Mouse (Mus musculus) liver, embryonic 12.5 days (tissue): Measurements from ENCODE around the gene Cracr2b. TPM values are rescaled to one million over a fixed set of nuclear protein-coding genes. Genes with fewer than 3 reads are reported as not detected.
A peak's percentile ranks its signal among the peaks of the same experiment; 100 is the strongest.

ENCODE experiments used
- ATAC-seq: fragments of 200-750 bp; cut with Nextera tagmentation; 2 replicates; pipeline ENCODE4 v1.8.0; 2017; ENCODE audit warnings: moderate number of reproducible peaks, mild to moderate bottlenecking, moderate library complexity
- H3K27ac ChIP-seq: fragments of 300-500 bp; sonication (generic); 2 replicates; pipeline ENCODE4 v1.5.1; 2016; ENCODE audit warnings: mild to moderate bottlenecking
- H3K27me3 ChIP-seq: fragments of 300-500 bp; sonication (generic); replicated peaks from 2 replicates; pipeline ENCODE4 v1.6.1; 2016; ENCODE audit warnings: mild to moderate bottlenecking, moderate library complexity
- H3K36me3 ChIP-seq: fragments of 300-500 bp; sonication (generic); 2 replicates; pipeline ENCODE4 v1.6.1; 2016; ENCODE audit warnings: mild to moderate bottlenecking, moderate library complexity
- H3K4me1 ChIP-seq: fragments of 300-500 bp; sonication (generic); 2 replicates; pipeline ENCODE4 v1.6.1; 2016
- H3K4me2 ChIP-seq: fragments of 300-500 bp; sonication (generic); 2 replicates; pipeline ENCODE4 v1.6.1; 2016; ENCODE audit warnings: mild to moderate bottlenecking, moderate library complexity
- H3K4me3 ChIP-seq: fragments of 300-500 bp; sonication (generic); 2 replicates; pipeline ENCODE4 v1.5.1; 2016; ENCODE audit warnings: mild to moderate bottlenecking, moderate library complexity
- H3K9ac ChIP-seq: fragments of 300-500 bp; sonication (generic); 2 replicates; pipeline ENCODE4 v1.6.1; 2016; ENCODE audit warnings: mild to moderate bottlenecking, moderate library complexity
- H3K9me3 ChIP-seq: fragments of 300-500 bp; sonication (generic); replicated peaks from 2 replicates; pipeline ENCODE4 v1.6.1; 2016; ENCODE audit warnings: mild to moderate bottlenecking, moderate library complexity
- WGBS: fragments of 180-500 bp; shearing (Covaris S2); methylation state at CpG from one replicate; pipeline ENCODE4 v1.1.7; 2016; ENCODE audit not compliant: insufficient replicate concordance; 5-methylcytosine and 5-hydroxymethylcytosine counted together
- polyA plus RNA-seq: library from polyadenylated mRNA; unstranded; fragments of >200 nt; fragmentation: Nextera tagmentation; extraction: Ambion mirVana; gene quantifications from 2 replicates; pipeline ENCODE4 v1.2.1, GENCODE M21; 2016

Cracr2b gene
- polyA plus RNA-seq, 1 experiment from 2014 or later: 5.8 TPM

GRCm38 (mm10) chr7:141468522-141469211 is 7.8 kb downstream of the Cracr2b start:
- WGBS: 6% methylated on average over 8 of the region's 8 CpGs
- Histone ChIP-seq H3K4me3 (peak overlapping the region; percentile 82), H3K9me3 (no peaks in the 10 kb centered on the region), H3K9ac (peak overlapping the region; percentile 82), H3K27me3 (peaks cover 31% of the 10 kb centered on the region), H3K4me1 (peaks cover 79% of the 10 kb centered on the region), H3K4me2 (peak overlapping the region; percentile 95), H3K36me3 (peaks cover 38% of the 10 kb centered on the region), H3K27ac (peak overlapping the region; percentile 83)
- peak; percentile 71 for ATAC-seq

GRCm38 (mm10) chr7:141469352-141469751 is 8.5 kb downstream of the Cracr2b start:
- Histone ChIP-seq H3K27ac (peak overlapping the region; percentile 83), H3K4me1 (peaks cover 80% of the 10 kb centered on the region), H3K9me3 (no peaks in the 10 kb centered on the region), H3K27me3 (peaks cover 25% of the 10 kb centered on the region), H3K4me2 (peak overlapping the region; percentile 95), H3K36me3 (peaks cover 38% of the 10 kb centered on the region), H3K9ac (peak overlapping the region; percentile 82), H3K4me3 (peak overlapping the region; percentile 82)
- ATAC-seq: no peak
- 82% methylated on average over 6 of the region's 6 CpGs for WGBS

GRCm38 (mm10) chr7:141469901-141470636 is 9.2 kb downstream of the Cracr2b start:
- Histone ChIP-seq H3K4me2 (peak overlapping the region; percentile 95; the same call in 1 of the 2 replicates), H3K4me3 (no peak overlapping the region), H3K9ac (no peak overlapping the region), H3K27me3 (peaks cover 17% of the 10 kb centered on the region), H3K4me1 (peaks cover 75% of the 10 kb centered on the region), H3K9me3 (no peaks in the 10 kb centered on the region), H3K27ac (peak overlapping the region; percentile 83), H3K36me3 (peaks cover 38% of the 10 kb centered on the region)
- 85% methylated on average over 18 of the region's 18 CpGs for WGBS
- no peak for ATAC-seq

GRCm38 (mm10) chr7:141470637-141470944 is 9.7 kb downstream of the Cracr2b start:
- Histone ChIP-seq H3K4me3 (no peak overlapping the region), H3K9ac (no peak overlapping the region), H3K27me3 (peaks cover 12% of the 10 kb centered on the region), H3K9me3 (no peaks in the 10 kb centered on the region), H3K27ac (no peak overlapping the region), H3K4me1 (peaks cover 73% of the 10 kb centered on the region), H3K36me3 (peaks cover 38% of the 10 kb centered on the region), H3K4me2 (no peak overlapping the region)
- WGBS: 89% methylated on average over 10 of the region's 10 CpGs
- ATAC-seq: no peak

GRCm38 (mm10) chr7:141471236-141471635 is 10.3 kb downstream of the Cracr2b start:
- H3K4me3 ChIP-seq: no peak overlapping the region
- no peak for ATAC-seq
- peaks cover 38% of the 10 kb centered on the region for H3K36me3 ChIP-seq
- peaks cover 6% of the 10 kb centered on the region for H3K27me3 ChIP-seq
- H3K27ac ChIP-seq: 0 out of 2 replicates have a peak overlapping the region, but pooled peaks have one; percentile 8
- no peaks in the 10 kb centered on the region for H3K9me3 ChIP-seq
- 89% methylated on average over 1 of the region's 1 CpGs for WGBS
- H3K4me2 ChIP-seq: no peak overlapping the region
- H3K4me1 ChIP-seq: peaks cover 73% of the 10 kb centered on the region
- H3K9ac ChIP-seq: no peak overlapping the region

- ATAC-seq: no peak
- Histone ChIP-seq H3K36me3 (peaks cover 38% of the 10 kb centered on the region), H3K4me3 (no peak overlapping the region), H3K9me3 (no peaks in the 10 kb centered on the region), H3K4me2 (no peak overlapping the region), H3K27ac (0 out of 2 replicates have a peak overlapping the region, but pooled peaks have one; percentile 7), H3K9ac (no peak overlapping the region), H3K4me1 (peaks cover 73% of the 10 kb centered on the region), H3K27me3 (no peaks in the 10 kb centered on the region)
- WGBS: 72% methylated on average over 6 of the region's 6 CpGs
Measured at GRCm38 (mm10) chr7:141472226-141472625, 11.3 kb downstream of the Cracr2b start.

GRCm38 (mm10) chr7:141472763-141473162 is 11.9 kb downstream of the Cracr2b start:
- H3K4me1 ChIP-seq: peaks cover 74% of the 10 kb centered on the region

GRCm38 (mm10) chr7:141474160-141474559 is 13.3 kb downstream of the Cracr2b start:
- Histone ChIP-seq H3K9ac (peak overlapping the region; percentile 84), H3K27me3 (no peaks in the 10 kb centered on the region), H3K4me2 (peak overlapping the region; percentile 98), H3K4me3 (peak overlapping the region; percentile 77), H3K36me3 (peaks cover 38% of the 10 kb centered on the region), H3K4me1 (peaks cover 71% of the 10 kb centered on the region), H3K9me3 (no peaks in the 10 kb centered on the region), H3K27ac (peak overlapping the region; percentile 89)
- ATAC-seq: no peak
- 7% methylated on average over 5 of the region's 5 CpGs for WGBS

More at GRCm38 (mm10) chr7:141472763-141473162, 11.9 kb downstream of the Cracr2b start:
- no peak overlapping the region for H3K4me2 ChIP-seq
- no peak for ATAC-seq
- no peaks in the 10 kb centered on the region for H3K27me3 ChIP-seq
- H3K9me3 ChIP-seq: no peaks in the 10 kb centered on the region
- WGBS: 76% methylated on average over 6 of the region's 6 CpGs
- no peak overlapping the region for H3K27ac ChIP-seq
- H3K4me3 ChIP-seq: no peak overlapping the region
- H3K36me3 ChIP-seq: peaks cover 38% of the 10 kb centered on the region
- H3K9ac ChIP-seq: no peak overlapping the region

- H3K36me3 ChIP-seq: peaks cover 31% of the 10 kb centered on the region
- peak within 1 kb of the TSS; percentile 89 for H3K27ac ChIP-seq
- no peaks in the 10 kb centered on the region for H3K27me3 ChIP-seq
- peak within 1 kb of the TSS; percentile 84 for H3K9ac ChIP-seq
- peak within 1 kb of the TSS; percentile 77 for H3K4me3 ChIP-seq
- peak within 1 kb of the TSS; percentile 98 for H3K4me2 ChIP-seq
- peak; percentile 78 for ATAC-seq
- H3K4me1 ChIP-seq: peaks cover 62% of the 10 kb centered on the region
- H3K9me3 ChIP-seq: no peaks in the 10 kb centered on the region
- under 1% methylated on average over 86 of the region's 87 CpGs for WGBS
Measured at GRCm38 (mm10) chr7:141475011-141475804, 14.3 kb downstream of the Cracr2b start, which contains the start of the genes Polr2l and Tspan4. Gene Polr2l, minus strand, starts transcription at chr7:141475132. Gene Tspan4, plus strand, starts transcription at chr7:141475240.

GRCm38 (mm10) chr7:141475805-141476158 is 14.9 kb downstream of the Cracr2b start:
- Histone ChIP-seq H3K27me3 (peaks cover under 1% of the 10 kb centered on the region; the same call in 1 of the 2 replicates), H3K4me2 (peak overlapping the region; percentile 98), H3K9ac (peak overlapping the region; percentile 84), H3K36me3 (peaks cover 26% of the 10 kb centered on the region), H3K27ac (peak overlapping the region; percentile 89), H3K9me3 (no peaks in the 10 kb centered on the region), H3K4me3 (peak overlapping the region; percentile 77), H3K4me1 (peaks cover 66% of the 10 kb centered on the region)
- no peak for ATAC-seq
- under 1% methylated on average over 12 of the region's 12 CpGs for WGBS

- Histone ChIP-seq H3K27ac (peak overlapping the region; percentile 89), H3K9me3 (no peaks in the 10 kb centered on the region), H3K9ac (peak overlapping the region; percentile 84), H3K36me3 (peaks cover 19% of the 10 kb centered on the region), H3K4me3 (peak overlapping the region; percentile 77), H3K4me1 (peaks cover 72% of the 10 kb centered on the region), H3K4me2 (peak overlapping the region; percentile 98), H3K27me3 (peaks cover 6% of the 10 kb centered on the region)
- WGBS: 2% methylated on average over 11 of the region's 17 CpGs
- ATAC-seq: peak; percentile 42
Measured at GRCm38 (mm10) chr7:141476226-141476980, 15.5 kb downstream of the Cracr2b start.
